Mouse (Mus musculus): ENCODE results near the gene Pecam1. TPM values are rescaled to one million over a fixed set of nuclear protein-coding genes. Genes with fewer than 3 reads are reported as not detected.
A peak's percentile ranks its signal among the peaks of the same experiment; 100 is the strongest.

Gene Pecam1
- 6.1 and 8.6 TPM in 2 replicates for polyA plus RNA-seq (2015; fragmentation: Nextera tagmentation; extraction: Ambion mirVana)

- Histone ChIP-seq H3K36me3 (no peaks in the 10 kb centered on the region), H3K4me3 (replicated peaks) (peak within 1 kb of the TSS; percentile 11; the same call in 1 of the 2 replicates), H3K4me1 (replicated peaks) (peaks cover 20% of the 10 kb centered on the region), H3K27me3 (0 out of 2 replicates have a peak, but pooled peaks cover 8% of the 10 kb centered on the region), H3K4me2 (peak within 1 kb of the TSS; percentile 26), H3K9me3 (replicated peaks) (no peaks in the 10 kb centered on the region), H3K9ac (no peak within 1 kb of the TSS), H3K27ac (peak within 1 kb of the TSS; percentile 45)
- ATAC-seq (ENCODE audit: low read depth): no peak
- 55% methylated on average over 13 of the region's 13 CpGs for WGBS (ENCODE audit: insufficient replicate concordance)
- DNase-seq: no peak
Observed at GRCm38 (mm10) chr11:106750121-106750751, at the start of gene Pecam1. Pecam1 (minus strand) TSS chr11:106750628.

- DNase-seq (no peak), ATAC-seq (ENCODE audit: low read depth) (no peak)
- no peak overlapping the region for H3K9ac ChIP-seq
- H3K4me2 ChIP-seq: no peak overlapping the region
- H3K4me1 ChIP-seq (replicated peaks): peaks cover 23% of the 10 kb centered on the region
- 29% methylated on average over 9 of the region's 9 CpGs for WGBS (ENCODE audit: insufficient replicate concordance)
- no peaks in the 10 kb centered on the region for H3K27me3 ChIP-seq
- no peak overlapping the region for H3K4me3 ChIP-seq (replicated peaks)
- no peak overlapping the region for H3K27ac ChIP-seq
- H3K36me3 ChIP-seq: peaks cover 82% of the 10 kb centered on the region
- H3K9me3 ChIP-seq (replicated peaks): no peaks in the 10 kb centered on the region
Observed at GRCm38 (mm10) chr11:106795679-106796078, 45.3 kb upstream of the Pecam1 start.

- H3K4me2 ChIP-seq: no peak overlapping the region
- H3K4me1 ChIP-seq (replicated peaks): peaks cover 29% of the 10 kb centered on the region
- H3K27me3 ChIP-seq: no peaks in the 10 kb centered on the region
- no peak for ATAC-seq (ENCODE audit: low read depth)
- no peak overlapping the region for H3K27ac ChIP-seq
- H3K36me3 ChIP-seq: peaks cover 64% of the 10 kb centered on the region
- H3K4me3 ChIP-seq (replicated peaks): no peak overlapping the region
- H3K9me3 ChIP-seq (replicated peaks): no peaks in the 10 kb centered on the region
- 75% methylated on average over 4 of the region's 4 CpGs for WGBS (ENCODE audit: insufficient replicate concordance)
- no peak overlapping the region for H3K9ac ChIP-seq
- no peak for DNase-seq
Observed at GRCm38 (mm10) chr11:106793846-106794245, 43.4 kb upstream of the Pecam1 start.

GRCm38 (mm10) chr11:106789649-106790048, 39.2 kb upstream of the Pecam1 start:
- H3K4me2 ChIP-seq: peak overlapping the region; percentile 76
- peak overlapping the region; percentile 99 for H3K9ac ChIP-seq
- DNase-seq: peak; percentile 10
- peak overlapping the region; percentile 96 for H3K4me3 ChIP-seq (replicated peaks)
- ATAC-seq (ENCODE audit: low read depth): no peak
- H3K27ac ChIP-seq: peak overlapping the region; percentile 99
- peaks cover 37% of the 10 kb centered on the region for H3K4me1 ChIP-seq (replicated peaks)
- WGBS (ENCODE audit: insufficient replicate concordance): under 1% methylated on average over 6 of the region's 6 CpGs
- H3K27me3 ChIP-seq: no peaks in the 10 kb centered on the region
- no peaks in the 10 kb centered on the region for H3K9me3 ChIP-seq (replicated peaks)
- peaks cover 53% of the 10 kb centered on the region for H3K36me3 ChIP-seq

- Histone ChIP-seq H3K9me3 (replicated peaks) (no peaks in the 10 kb centered on the region), H3K27ac (peak within 1 kb of the TSS; percentile 99), H3K9ac (peak within 1 kb of the TSS; percentile 99), H3K27me3 (no peaks in the 10 kb centered on the region), H3K36me3 (peaks cover 53% of the 10 kb centered on the region), H3K4me3 (replicated peaks) (peak within 1 kb of the TSS; percentile 96), H3K4me1 (replicated peaks) (peaks cover 35% of the 10 kb centered on the region), H3K4me2 (peak within 1 kb of the TSS; percentile 76)
- peak; percentile 97 for DNase-seq
- under 1% methylated on average over 58 of the region's 58 CpGs for WGBS (ENCODE audit: insufficient replicate concordance)
- ATAC-seq (ENCODE audit: low read depth): peak; percentile 87
Observed at GRCm38 (mm10) chr11:106788775-106789459, 38.5 kb upstream of the Pecam1 start, which contains the start of the genes Ddx5 and Cep95. Ddx5 (minus strand) TSS chr11:106789185. Cep95 (plus strand) TSS chr11:106789252.

- no peaks in the 10 kb centered on the region for H3K9me3 ChIP-seq (replicated peaks)
- DNase-seq (peak; percentile 95), ATAC-seq (ENCODE audit: low read depth) (peak; percentile 77)
- peak overlapping the region; percentile 76 for H3K4me2 ChIP-seq
- peaks cover 41% of the 10 kb centered on the region for H3K4me1 ChIP-seq (replicated peaks)
- H3K9ac ChIP-seq: peak overlapping the region; percentile 99
- peaks cover 57% of the 10 kb centered on the region for H3K36me3 ChIP-seq
- under 1% methylated on average over 76 of the region's 79 CpGs for WGBS (ENCODE audit: insufficient replicate concordance)
- peak overlapping the region; percentile 96 for H3K4me3 ChIP-seq (replicated peaks)
- H3K27me3 ChIP-seq: no peaks in the 10 kb centered on the region
- peak overlapping the region; percentile 99 for H3K27ac ChIP-seq
Observed at GRCm38 (mm10) chr11:106788026-106788774, 37.8 kb upstream of the Pecam1 start.

- Histone ChIP-seq H3K36me3 (peaks cover 57% of the 10 kb centered on the region), H3K9ac (peak overlapping the region; percentile 99), H3K27me3 (no peaks in the 10 kb centered on the region), H3K4me3 (replicated peaks) (peak overlapping the region; percentile 96), H3K4me1 (replicated peaks) (peaks cover 49% of the 10 kb centered on the region), H3K4me2 (peak overlapping the region; percentile 75), H3K27ac (peak overlapping the region; percentile 99), H3K9me3 (replicated peaks) (no peaks in the 10 kb centered on the region)
- peak; percentile 39 for ATAC-seq (ENCODE audit: low read depth)
- WGBS (ENCODE audit: insufficient replicate concordance): under 1% methylated on average over 65 of the region's 65 CpGs
- peak; percentile 81 for DNase-seq
Observed at GRCm38 (mm10) chr11:106787131-106788025, 37.0 kb upstream of the Pecam1 start.

GRCm38 (mm10) chr11:106785043-106785442, 34.6 kb upstream of the Pecam1 start:
- H3K27me3 ChIP-seq: no peaks in the 10 kb centered on the region
- DNase-seq: no peak
- no peak overlapping the region for H3K4me3 ChIP-seq (replicated peaks)
- WGBS (ENCODE audit: insufficient replicate concordance): 73% methylated on average over 1 of the region's 1 CpGs
- H3K27ac ChIP-seq: no peak overlapping the region
- ATAC-seq (ENCODE audit: low read depth): no peak
- no peaks in the 10 kb centered on the region for H3K9me3 ChIP-seq (replicated peaks)
- peak overlapping the region; percentile 99; the same call in 1 of the 2 replicates for H3K9ac ChIP-seq
- H3K4me1 ChIP-seq (replicated peaks): peaks cover 45% of the 10 kb centered on the region
- H3K4me2 ChIP-seq: peak overlapping the region; percentile 75; the same call in 1 of the 2 replicates
- H3K36me3 ChIP-seq: peaks cover 71% of the 10 kb centered on the region

- no peak overlapping the region for H3K4me2 ChIP-seq
- no peaks in the 10 kb centered on the region for H3K27me3 ChIP-seq
- 82% methylated on average over 2 of the region's 2 CpGs for WGBS (ENCODE audit: insufficient replicate concordance)
- DNase-seq: no peak
- no peak overlapping the region for H3K4me3 ChIP-seq (replicated peaks)
- peaks cover 73% of the 10 kb centered on the region for H3K36me3 ChIP-seq
- no peak overlapping the region for H3K9ac ChIP-seq
- no peak overlapping the region for H3K27ac ChIP-seq
- no peaks in the 10 kb centered on the region for H3K9me3 ChIP-seq (replicated peaks)
- peaks cover 49% of the 10 kb centered on the region for H3K4me1 ChIP-seq (replicated peaks)
- no peak for ATAC-seq (ENCODE audit: low read depth)
Observed at GRCm38 (mm10) chr11:106784476-106784875, 34.0 kb upstream of the Pecam1 start.

All from liver, embryonic 13.5 days (tissue).